Mouse (Mus musculus): ENCODE measurements around the gene Hsd17b13.
"Not testable (repeated sequence)": the region's sequence is repeated elsewhere in the genome, so short reads cannot be mapped to it uniquely, and the experiment has no call there.

Hsd17b13 gene

DNA sequence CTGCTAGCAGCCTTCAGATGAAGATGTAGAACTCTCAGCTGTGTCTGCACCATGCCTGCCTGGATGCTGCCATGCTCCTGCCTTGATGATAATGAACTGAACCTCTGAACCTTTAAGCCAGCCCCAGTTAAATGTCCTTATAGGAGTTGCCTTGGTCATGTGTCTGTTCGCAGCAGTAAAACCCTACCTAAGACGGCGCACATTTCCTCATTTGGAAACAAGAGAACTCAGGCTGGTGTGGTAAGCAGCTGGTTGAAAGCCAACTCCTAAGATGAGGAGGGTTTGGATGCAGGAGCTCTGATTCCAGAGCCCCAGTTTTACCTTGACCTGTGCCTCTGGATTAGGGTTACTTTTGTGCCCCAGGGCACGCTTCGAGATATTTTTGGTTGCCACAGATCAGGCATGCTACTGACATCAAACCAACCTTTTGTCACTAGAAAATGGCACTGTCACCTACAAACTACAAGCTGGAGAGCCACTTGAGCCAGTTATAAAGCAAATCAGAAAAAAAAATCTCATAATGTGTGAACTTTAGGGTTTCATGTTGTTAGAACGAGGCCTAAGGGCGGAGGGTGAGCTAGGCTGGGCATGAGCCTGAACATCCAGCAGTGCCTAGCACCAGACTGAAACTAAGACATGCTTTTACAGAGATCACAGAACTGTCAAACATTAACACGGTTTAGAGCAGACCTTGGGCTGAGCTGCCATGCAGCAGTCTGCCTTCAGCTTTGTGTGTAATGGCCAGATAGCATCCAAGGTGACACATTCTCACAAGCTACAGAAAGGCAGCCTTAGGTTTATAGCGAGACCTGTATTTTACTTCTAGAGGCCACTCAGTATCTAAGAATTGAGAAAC is 3.7 kb upstream of the Hsd17b13 start:
- DNase-seq (ENCODE audit: low read depth, low spot score), result no peak

DNA sequence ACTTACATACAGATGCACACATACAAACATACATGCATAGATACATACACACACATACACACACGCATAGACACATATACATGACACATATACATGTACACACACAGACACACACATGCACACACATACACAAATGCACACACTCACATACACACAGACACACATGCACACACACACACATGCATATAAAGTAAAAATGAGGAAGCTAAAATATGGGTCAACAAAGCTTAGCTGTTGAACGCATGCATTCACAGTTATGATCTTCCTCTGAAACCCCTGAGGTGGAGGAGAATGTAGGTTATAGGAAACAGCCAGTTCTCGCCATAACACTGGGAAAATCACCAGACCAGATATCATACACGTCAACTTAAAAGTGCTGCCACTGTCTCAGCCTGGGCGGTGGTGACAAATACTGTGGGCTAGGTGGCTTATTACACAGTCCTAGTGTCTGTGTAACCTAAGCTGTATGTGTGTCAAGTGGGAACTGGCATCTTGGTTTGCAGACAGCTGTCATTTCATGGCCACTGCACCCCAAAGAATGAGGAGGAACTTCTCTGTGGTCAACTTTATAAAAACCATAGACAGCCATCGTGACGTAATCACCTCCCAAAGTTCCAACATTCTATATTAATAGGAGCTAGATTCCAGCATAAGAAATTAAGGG is 829 bp upstream of the Hsd17b13 start:
- DNase-seq (ENCODE audit: low read depth, low spot score), result no peak

DNA sequence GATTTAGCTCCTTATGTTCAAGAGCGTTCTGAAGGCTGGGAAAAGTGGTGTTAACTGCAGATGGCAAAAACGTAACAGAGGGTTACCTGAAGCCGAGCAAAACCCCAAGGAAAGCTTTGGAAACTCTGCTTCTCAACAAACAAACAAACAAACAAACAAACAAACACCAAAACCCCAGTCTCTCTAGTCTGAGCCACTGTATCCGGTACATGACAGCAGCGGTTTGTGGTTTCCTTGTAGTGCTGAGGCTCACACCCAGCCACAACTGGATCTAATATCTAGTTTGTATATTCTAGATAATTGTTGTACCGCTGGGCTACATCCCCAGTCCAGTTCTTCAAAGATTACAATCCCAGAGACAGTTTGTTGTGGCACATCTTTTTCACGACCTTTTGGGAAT is 1.5 kb downstream of the Hsd17b13 start:
- no peak for DNase-seq (ENCODE audit: low read depth, low spot score)

DNA sequence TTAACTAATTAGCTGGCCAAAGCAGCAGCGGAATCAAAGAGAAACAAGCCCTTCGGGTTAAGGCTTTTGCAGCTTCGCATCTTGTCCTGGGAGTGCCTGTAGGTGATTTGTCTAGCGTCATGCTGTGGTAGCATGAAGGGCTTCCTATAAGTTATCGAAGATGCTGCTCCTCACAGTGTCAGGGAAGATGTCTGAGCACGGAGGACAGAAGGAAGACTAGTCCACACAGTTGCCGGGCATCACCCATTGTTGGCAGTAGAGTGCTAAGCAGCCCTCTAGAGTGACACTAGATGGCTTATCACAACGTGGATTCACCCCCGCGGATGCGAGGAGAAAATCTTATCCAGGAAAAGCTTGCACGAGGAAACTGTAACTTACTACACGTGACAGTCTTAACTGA is 4.4 kb downstream of the Hsd17b13 start:
- DNase-seq (ENCODE audit: low read depth, low spot score), result no peak

DNA sequence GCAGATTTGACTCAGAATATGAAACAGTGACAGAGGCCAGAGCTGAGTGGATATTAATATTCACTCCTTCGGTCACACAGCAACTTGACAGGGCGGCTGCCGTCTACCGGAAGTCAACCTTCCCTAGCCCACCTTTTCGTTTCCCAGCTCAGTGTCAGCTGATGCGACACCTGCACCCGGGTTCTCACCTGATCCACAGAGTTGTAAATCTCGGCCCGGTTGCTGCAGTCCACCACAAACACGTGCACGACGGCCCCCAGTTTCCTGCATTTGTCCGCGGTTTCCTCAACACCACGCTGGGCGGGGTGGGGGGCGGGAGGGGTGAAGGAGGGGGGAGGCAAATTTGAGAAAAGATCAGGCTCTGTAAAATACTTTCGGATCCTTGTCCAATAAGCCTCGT is 4.8 kb downstream of the Hsd17b13 start:
- DNase-seq (ENCODE audit: low read depth, low spot score), result peak; percentile 62

DNA sequence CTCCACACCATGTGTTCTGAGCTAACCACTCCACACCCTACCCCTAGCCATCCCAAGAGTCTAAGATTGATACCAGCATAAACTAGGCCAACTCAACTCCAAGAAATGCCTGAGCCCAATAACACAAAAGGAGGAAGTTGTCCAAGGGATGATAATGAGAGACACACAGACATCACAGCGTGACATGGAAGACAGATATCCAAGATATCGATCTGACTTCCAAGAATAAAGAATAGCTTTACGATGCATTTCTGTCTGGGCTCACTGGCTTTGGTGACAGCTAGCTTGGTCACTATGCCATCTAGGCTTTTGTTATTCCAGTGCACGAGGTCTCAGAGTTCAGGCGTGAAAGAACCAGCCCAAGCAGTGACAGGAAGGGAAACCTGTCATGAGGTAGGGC is 6.2 kb downstream of the Hsd17b13 start:
- DNase-seq (ENCODE audit: low read depth, low spot score), result peak; percentile 5

DNA sequence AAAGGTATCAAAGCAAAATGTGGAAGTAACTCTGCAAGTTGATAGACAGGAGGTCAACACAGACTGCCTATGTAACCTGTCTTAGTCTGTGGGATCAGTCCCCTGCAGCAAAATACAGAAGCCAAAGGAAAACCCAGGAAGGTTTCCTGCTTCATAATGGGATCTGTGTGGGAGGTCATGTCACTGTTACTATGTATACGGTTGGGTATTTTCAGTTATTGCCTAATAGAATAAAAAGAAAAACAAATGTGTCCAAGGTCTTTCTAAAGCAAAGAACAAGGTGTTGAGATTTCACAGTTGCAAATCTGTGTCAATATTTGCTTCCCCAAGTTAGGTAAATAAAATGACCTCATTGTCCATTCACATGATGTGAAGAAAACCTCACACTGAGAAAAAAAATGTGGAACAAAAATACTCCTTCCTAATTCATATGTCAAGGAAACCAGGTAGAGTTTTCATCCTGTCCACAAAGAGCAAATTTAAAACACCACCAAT is 14.2 kb downstream of the Hsd17b13 start:
- DNase-seq (ENCODE audit: low read depth, low spot score), result no peak

DNA sequence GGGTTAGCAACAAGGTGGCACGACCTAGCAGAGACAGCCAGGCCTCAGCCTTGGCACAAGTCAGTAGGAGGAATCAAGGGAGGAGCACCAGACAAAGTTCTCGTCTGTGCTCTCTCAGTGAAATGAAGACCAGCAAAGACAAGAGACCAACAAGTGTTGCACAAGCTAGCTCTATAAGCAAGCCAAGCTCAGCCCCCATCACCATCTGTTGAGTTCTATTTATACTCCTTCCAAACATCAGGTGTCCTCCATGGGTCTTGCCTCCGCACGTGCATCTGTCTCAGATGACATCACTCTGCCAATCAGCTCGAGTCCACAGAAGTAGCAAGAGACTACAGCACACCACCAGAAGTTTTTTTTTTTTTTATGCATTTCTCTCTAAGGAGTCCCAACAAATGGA is 22.6 kb downstream of the Hsd17b13 start:
- peak; percentile 13 for DNase-seq (ENCODE audit: low read depth, low spot score)

DNA sequence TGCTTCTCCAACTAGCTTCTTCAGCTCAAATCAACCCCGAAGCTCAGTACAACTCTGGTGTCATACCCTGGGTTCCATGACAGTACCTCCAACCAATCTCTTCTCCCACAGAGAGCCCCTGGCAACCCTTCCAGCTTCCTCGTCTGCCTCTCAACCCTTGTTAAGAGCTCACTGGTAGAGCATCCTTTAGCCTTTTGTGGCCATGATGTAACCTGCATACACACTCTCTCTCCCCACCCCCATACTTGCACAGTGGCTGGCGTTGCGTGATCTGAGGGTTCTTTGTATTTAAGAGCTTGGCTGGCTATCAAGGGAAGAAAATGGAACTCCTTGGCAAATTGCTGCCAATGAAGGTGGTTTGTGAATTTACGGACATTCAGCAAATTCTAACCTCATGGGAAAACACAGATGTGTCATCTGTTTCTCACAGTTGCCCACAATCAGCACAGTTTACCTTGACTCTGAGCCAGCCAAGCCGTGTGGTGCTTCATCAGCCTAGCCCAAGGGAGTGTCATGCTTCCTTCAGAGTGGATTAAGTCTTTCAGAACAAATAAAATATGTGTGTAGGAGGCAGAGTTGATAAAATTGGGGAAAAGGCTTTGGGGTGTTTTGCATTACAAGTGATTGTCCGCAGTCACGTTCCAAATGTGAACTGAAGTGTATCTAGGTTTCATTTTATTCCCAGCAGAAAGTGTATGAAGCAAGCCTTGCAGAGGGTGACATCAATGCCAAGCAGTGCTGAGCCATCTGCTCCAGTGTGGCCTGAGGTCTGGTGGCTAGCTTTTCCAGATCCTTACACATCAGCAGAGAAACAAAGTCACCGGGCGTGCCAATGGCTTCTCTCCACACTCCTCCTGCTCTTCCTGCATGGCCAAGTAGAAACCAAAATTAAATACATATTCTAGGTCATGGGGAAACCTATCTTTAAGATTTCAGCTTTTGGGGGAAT is 23.8 kb downstream of the Hsd17b13 start:
- no peak for DNase-seq (ENCODE audit: low read depth, low spot score)

DNA sequence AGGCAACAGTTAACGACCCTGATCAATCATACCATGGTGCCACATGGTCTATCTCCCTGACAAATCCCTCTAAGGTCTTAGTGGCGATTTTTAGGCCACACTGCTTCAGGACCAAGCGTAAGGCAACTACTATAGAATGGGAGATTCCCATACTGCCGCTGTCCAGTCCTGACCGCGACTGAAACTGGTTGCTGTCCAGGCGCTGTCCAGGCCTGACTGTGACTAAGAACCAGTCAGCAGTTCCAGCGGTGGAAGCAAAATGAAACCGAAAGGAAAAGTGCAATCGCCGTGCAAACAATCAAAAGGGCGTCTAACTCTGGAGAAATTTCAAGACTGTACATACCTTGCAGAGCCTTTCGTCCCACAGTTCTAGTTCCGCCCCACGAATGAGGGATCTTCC is 27.1 kb downstream of the Hsd17b13 start:
- DNase-seq (ENCODE audit: low read depth, low spot score), result not testable (repeated sequence)

DNA sequence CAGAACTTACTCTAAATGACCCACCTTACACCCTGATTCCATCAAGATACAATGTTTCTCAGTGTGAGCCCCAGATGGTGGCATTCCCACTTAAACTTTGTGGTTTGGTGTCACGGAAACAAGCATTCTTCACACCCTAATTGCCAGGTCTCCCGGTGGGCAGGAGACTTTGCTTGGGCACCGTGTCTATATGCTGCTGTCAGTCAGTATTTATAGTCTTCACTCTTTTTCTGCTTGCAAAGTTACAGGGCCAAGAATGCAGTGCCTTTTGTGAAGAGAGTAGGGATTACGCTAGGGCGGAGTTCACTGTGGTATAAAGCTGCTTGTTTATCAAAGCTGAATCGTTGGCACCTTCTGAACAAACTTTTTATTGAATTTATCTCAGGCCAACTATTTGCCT is 34.0 kb downstream of the Hsd17b13 start:
- no peak for DNase-seq (ENCODE audit: low read depth, low spot score)

DNA sequence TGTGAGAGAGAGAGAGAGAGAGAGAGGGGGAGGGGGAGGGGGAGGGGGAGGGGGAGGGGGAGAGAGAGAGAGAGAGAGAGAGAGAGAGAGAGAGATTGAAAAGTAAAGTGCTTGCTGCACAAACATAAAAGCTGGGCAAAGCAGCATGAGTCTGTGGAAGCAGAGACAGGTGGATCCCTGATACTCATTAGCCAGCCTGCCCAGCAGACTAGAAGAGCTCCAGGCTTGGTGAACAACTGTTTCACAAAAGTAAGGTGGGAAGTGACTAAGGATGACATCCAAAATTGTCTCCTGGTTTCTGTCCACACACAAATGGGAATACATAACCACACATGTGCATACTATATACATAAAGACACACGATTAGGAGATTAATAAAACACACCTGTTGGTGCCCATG is 37.4 kb downstream of the Hsd17b13 start:
- DNase-seq (ENCODE audit: low read depth, low spot score), result no peak

DNA sequence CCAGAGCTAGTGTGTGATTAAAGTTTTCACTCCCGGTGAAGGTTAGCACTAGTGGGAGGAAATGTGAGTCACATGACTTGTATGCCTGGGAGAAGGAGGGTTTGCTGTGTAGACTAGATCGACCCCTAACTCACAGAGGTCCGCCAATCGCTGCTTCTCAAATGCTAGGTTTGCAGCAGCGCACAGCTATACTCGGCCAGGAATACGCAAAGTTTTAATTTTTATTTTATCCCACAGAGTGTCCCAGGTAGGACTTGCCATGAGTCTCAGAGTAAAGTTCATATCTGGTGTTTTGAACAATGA is 37.9 kb downstream of the Hsd17b13 start:
- DNase-seq (ENCODE audit: low read depth, low spot score), result no peak

DNA sequence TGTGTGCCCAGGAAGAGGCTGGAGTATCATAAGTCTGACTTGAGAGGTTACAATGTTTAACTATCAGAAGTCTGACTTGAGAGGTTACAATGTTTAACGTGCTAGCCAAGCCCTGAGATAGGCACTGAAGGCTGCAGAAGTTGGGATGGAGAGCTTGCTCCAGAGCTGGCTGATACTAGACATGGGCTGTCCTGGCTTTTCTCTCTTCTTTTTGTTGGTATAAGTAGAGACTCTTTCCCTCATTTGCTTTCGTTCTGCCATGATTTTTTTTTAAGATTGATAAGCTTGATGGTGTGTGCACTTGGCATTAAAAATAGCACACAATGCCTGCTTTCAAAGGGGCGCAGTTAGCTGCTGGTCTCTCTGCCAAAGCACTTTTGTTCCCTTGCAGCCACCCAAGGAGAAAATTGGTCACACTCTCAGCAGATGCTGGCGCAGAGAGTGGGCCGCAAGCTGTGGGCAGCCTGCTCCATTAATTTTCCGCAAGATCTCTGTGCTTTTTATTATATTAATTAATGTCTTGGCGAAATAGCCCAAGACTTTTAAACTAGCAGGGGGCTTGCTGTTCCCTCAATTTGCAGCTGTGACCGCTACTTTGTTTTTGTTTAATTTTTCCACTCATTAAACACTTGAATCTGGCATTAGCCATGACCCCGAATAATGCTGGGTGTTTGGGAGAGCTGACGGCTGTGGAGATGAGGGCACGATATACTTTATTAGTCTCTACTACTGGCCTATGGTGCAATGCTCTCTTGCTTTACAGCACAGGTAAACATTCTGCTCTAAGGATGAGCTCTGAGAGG is 38.5 kb downstream of the Hsd17b13 start:
- DNase-seq (ENCODE audit: low read depth, low spot score), result no peak

DNA sequence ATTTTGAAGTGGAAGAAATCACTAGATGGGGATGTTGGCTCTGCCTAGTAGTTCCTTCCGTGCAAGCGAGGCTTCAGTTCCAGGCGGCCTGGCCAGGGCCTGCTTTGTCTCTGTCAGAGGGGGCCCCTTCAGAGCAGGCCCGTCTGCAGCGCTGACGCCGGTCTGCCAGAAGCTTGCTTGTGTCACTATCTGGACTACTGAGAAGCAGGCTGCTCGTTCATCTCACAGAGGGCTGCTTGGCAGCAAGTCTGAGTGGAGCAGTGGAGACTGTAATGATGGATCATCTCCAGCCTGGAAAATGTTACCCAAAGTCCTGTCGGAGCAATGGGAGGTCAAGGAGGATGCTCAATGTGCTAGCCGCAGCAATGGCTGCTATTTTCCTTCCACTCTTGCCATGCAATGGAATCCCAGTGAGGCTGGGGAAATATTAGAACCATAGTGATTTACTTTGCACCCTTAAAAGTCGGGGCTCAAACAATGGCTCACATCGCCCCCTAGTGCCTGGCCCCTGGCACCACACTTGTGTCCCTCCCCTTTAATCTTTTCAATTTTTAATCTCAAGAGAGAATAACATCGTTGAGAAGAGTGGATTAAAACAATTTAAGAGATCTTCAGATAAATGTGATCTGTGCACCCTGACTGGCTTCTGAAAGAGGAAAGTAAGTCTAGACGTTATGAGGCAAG is 40.2 kb downstream of the Hsd17b13 start:
- peak; percentile 43 for DNase-seq (ENCODE audit: low read depth, low spot score)

DNA sequence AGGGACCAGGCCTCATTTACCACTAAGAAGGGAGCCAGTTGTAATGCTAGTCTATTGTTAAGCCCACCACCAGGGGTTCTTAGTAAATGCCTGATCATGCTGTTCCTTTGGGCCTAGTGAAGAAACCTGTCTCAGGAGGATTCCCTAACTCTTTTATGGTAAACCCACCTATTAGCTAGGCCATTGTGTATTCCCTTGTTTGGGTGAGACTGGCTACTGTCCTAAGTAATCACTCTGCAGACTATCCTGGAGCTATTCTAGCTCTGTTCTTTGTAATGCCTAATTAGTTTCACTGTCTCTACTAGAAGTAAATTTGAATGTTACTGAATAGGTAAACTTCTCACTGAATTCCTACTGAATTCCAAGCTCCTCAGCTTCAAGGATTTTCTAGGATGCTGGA is 45.3 kb downstream of the Hsd17b13 start:
- DNase-seq (ENCODE audit: low read depth, low spot score), result not testable (repeated sequence)

DNA sequence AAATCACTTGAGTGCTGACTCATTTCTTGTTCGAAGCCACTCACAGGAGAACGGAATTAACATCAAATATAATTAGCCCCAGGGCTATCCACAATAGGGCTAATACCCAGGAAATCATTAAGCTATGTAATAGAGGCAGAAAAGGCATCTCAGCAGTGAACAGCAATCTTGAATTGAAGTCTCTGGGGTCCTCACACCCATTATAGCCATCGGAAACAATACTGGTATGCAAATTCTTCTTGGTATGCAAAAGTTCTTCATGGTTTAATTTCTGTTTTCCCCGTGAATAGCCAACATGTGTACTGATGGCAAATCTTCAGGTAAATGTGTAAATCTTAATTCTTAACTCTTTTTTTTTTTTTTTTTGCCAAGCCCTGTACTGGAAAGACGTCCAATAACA is 46.7 kb downstream of the Hsd17b13 start:
- DNase-seq (ENCODE audit: low read depth, low spot score), result no peak

DNA sequence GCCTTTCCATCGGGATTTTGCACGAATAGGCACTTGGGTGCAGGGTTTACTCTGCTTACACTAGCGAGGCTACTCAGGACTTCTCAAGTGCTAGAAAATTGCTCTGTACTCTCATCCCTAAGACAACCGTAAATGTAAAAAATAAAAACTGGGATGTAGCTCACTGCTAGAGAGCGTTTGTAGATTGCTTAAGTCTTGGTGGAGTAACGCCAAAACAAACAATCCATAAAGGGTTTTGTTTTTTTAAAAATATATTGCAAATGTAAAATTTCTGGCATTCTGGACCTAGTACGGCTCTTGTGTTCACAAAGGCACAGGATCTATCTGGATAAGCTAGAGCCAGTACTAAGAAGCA is 49.0 kb downstream of the Hsd17b13 start:
- DNase-seq (ENCODE audit: low read depth, low spot score), result no peak

DNA sequence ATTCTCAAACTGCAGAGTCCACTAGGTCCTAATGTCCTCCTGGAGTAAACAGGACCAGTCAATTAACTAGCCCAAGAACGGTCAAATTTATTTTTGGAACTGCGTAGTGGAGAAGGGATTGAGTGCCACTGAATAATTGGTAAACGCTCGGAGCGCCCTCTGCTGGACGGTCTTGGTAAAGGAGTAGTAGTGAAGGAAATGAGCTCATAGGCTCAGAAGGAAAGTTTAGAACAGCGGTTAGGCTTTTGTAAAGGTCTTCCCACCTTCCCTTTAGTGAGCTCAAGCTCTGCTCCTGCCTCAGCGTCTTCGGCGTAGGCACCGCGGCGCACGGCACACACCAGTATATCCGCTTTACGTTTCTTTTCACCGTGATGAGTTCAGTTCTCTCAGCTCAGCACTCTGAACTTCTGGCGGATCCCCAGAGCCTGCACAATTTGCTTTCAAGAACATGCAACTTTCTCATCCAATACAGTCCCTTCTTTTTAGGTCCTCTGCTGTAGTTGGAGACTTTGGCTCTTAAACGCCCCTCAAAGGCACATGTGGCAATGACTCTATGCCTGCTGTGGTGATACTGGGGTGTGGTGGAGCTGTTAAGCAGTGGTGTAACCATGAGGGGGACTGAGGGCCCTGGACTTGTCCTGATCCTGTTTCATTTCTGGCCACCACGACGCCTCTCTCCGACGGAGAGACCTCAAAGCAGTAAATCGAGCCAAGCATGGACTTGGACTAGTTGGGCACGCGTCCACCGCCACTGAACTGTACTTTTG is 49.6 kb downstream of the Hsd17b13 start:
- peak; percentile 85 for DNase-seq (ENCODE audit: low read depth, low spot score)

DNA sequence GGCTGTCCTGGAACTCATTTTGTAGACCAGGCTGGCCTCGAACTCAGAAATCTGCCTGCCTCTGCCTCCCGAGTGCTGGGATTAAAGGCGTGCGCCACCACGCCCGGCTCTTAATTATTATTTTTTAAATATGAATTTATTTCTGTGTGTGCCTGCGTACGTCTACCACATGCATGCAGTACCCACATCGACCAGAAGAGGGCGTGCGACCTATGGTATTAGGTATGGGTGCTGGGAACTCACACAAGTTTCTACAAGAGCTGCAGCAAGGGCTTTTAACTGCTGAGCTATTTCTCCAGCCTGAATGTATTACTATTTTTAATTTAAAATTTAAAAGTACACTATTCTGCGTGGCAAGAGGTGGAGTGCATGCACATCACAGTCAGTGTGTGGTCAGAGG is 50.8 kb downstream of the Hsd17b13 start:
- DNase-seq (ENCODE audit: low read depth, low spot score), result peak; percentile 79

All from A20 (cell line).